Mouse (Mus musculus) G1E (cell line): ENCODE measurements around the gene Tbc1d1.

Experiments used
- CTCF ChIP-seq: IDR thresholded peaks from 2 replicates; pipeline ENCODE4 v1.5.1; 2012; ENCODE audit warnings: low read depth, low read length, inconsistent platforms, mixed read lengths
- GATA1 ChIP-seq: IDR thresholded peaks from 2 replicates; pipeline ENCODE4 v1.6.1; 2012; ENCODE audit warnings: borderline replicate concordance, low read length, inconsistent platforms, mixed read lengths
- POLR2AphosphoS5 ChIP-seq: IDR thresholded peaks from 2 replicates; pipeline ENCODE4 v1.6.1; 2012; ENCODE audit warnings: low read depth, low read length, inconsistent platforms; ENCODE audit not compliant: insufficient replicate concordance
- TAL1 ChIP-seq: conservative IDR thresholded peaks from 2 replicates; pipeline ENCODE4 v1.6.1; 2012; ENCODE audit warnings: low read depth, low read length, inconsistent platforms, mixed read lengths

DNA sequence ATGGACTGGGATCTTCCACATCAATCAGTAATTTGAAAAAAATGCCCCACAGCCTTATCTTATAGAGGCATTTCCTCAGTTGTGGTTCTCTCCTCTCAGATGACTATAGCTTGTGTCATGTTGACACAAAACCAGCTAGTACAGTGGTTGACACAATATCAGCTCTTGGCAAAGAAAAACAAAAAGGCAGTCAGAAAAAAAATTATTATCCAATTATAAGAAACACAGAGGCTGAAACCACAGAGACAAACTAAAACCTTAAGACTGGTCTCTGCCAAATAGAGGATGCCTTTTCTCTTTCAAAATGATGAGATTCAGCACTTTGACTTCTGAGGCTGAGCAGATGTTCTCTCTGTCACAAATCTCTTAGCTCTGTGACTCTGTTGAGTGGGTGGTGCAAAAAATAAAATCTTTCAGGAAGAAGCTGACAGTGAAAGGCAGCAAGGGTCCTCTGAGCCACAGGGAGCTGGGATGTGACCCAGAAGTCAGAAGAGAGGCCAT lies 215.3 kb downstream of the Tbc1d1 start:
- TF ChIP-seq CTCF (no peak), TAL1 (no peak), GATA1 (no peak), POLR2AphosphoS5 (no peak)
